Mouse (Mus musculus) limb, embryonic 13.5 days (tissue): Measurements from ENCODE around the gene Map6. TPM values are rescaled to one million over a fixed set of nuclear protein-coding genes. Genes with fewer than 3 reads are reported as not detected.

Experiments
- ATAC-seq: fragments of 200-750 bp; cut with Nextera tagmentation; 2 replicates; pipeline ENCODE4 v1.8.0; 2017; ENCODE audit warnings: low read depth, moderate number of reproducible peaks, moderate TSS enrichment; ENCODE audit not compliant: low FRiP score
- H3K27ac ChIP-seq: fragments of 300-500 bp; sonication (generic); 2 replicates; pipeline ENCODE4 v1.5.1; 2015; ENCODE audit warnings: inconsistent platforms, mild to moderate bottlenecking, moderate library complexity
- H3K27me3 ChIP-seq: fragments of 300-500 bp; sonication (generic); 2 replicates; pipeline ENCODE4 v1.6.1; 2015; ENCODE audit warnings: mild to moderate bottlenecking, inconsistent platforms
- H3K36me3 ChIP-seq: fragments of 300-500 bp; sonication (generic); 2 replicates; pipeline ENCODE4 v1.6.1; 2015; ENCODE audit warnings: inconsistent platforms, mild to moderate bottlenecking, moderate library complexity
- H3K4me1 ChIP-seq: fragments of 300-500 bp; sonication (generic); 2 replicates; pipeline ENCODE4 v1.6.1; 2015; ENCODE audit warnings: inconsistent platforms
- H3K4me2 ChIP-seq: fragments of 300-500 bp; sonication (generic); replicated peaks from 2 replicates; pipeline ENCODE4 v1.6.1; 2015; ENCODE audit warnings: inconsistent platforms, mild to moderate bottlenecking, moderate library complexity
- H3K4me3 ChIP-seq: fragments of 300-500 bp; sonication (generic); 2 replicates; pipeline ENCODE4 v1.5.1; 2015; ENCODE audit warnings: moderate library complexity, mild to moderate bottlenecking, inconsistent platforms
- H3K9ac ChIP-seq: fragments of 300-500 bp; sonication (generic); 2 replicates; pipeline ENCODE4 v1.6.1; 2015; ENCODE audit warnings: mild to moderate bottlenecking, inconsistent platforms
- H3K9me3 ChIP-seq: fragments of 300-500 bp; sonication (generic); 2 replicates; pipeline ENCODE4 v1.6.1; 2016; ENCODE audit warnings: inconsistent platforms
- WGBS: fragments of 180-500 bp; shearing (Covaris S2); methylation state at CpG from one replicate; pipeline ENCODE4 v1.1.7; 2015; 5-methylcytosine and 5-hydroxymethylcytosine counted together
- polyA plus RNA-seq: library from polyadenylated mRNA; unstranded; fragments of >200 nt; fragmentation: Nextera tagmentation; extraction: Ambion mirVana; gene quantifications from 2 replicates; pipeline ENCODE4 v1.2.1, GENCODE M21; 2015

The Map6 gene
- polyA plus RNA-seq, 1 experiment from 2014 or later: 4.4 TPM

DNA sequence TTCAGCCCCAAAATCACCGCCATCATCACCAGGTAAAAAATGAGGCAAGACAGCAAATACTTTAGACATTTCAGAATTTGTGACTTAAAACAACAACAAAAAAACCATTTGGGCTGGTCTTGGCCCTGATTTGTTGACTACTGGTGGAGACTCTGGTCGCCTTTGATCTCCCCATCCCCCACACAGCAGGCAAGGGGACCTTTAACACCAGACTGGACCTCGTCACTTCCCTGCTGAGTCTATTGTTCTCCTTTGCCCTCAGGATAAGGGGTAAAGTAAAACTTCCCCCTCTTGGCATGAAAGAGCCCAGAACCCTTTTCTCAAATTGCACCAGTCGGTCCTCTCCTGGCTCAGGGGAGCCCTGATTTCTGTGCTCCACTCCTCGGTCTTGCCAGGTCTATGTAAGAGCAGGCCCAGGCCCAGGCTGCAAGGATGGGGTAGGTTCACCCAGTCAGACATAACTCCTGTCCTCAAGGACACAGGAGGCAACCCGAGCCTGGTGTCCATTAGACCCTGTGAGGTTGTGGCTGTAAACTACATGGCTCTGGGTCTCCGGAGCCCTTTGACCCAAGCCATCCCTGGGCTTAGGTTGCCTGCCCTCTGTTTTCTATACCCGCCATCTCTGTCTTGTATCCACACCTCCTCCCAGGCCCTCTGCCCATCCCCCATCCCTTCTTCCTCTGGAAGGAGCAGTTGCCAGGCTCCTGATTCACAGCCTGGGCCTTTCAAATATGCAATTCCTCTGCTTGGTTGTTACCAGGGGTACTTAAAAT lies 30.2 kb upstream of the Map6 start:
- H3K4me1 ChIP-seq: peaks cover 39% of the 10 kb centered on the region
- no peak overlapping the region for H3K27ac ChIP-seq
- no peak for ATAC-seq
- 0 out of 2 replicates have a peak overlapping the region, but pooled peaks have one; percentile 59 for H3K4me2 ChIP-seq
- no peak overlapping the region for H3K4me3 ChIP-seq
- 26% methylated on average over 8 of the region's 8 CpGs for WGBS
- H3K27me3 ChIP-seq: peaks cover 25% of the 10 kb centered on the region
- H3K9me3 ChIP-seq: no peaks in the 10 kb centered on the region
- no peaks in the 10 kb centered on the region for H3K36me3 ChIP-seq
- no peak overlapping the region for H3K9ac ChIP-seq

DNA sequence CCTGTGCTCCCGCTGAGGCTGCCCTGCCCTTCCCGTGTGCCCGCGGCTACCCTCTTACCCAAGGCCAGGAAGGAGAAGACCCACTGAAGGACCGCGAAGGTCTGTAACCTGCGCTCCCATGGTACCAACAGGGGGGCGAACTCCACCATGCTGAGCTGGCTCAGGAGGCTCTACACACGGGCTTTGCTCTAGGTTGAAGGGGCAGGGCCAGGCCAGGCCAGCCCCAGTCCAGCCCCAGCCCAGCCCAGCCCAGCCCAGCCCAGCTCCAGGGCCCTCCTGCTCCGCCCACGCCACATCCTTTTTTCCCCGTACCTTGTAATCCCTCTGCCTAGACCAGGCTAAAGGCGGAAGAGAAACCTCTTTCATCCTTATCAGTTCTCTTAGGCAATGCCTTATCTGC lies 28.8 kb upstream of the Map6 start, which contains the start of gene Mogat2:
Mogat2 (minus strand) TSS at position 203 of the 400 bp plus-strand sequence.
- H3K9ac ChIP-seq: peak within 1 kb of the TSS; percentile 56

GRCm38 (mm10) chr7:99242097-99242496 lies 25.1 kb upstream of the Map6 start:
- no peak for ATAC-seq
- 94% methylated on average over 11 of the region's 11 CpGs for WGBS
- Histone ChIP-seq H3K9ac (no peak overlapping the region), H3K36me3 (no peaks in the 10 kb centered on the region), H3K9me3 (no peaks in the 10 kb centered on the region; the same call in 1 of the 2 replicates), H3K27ac (no peak overlapping the region), H3K27me3 (peaks cover 25% of the 10 kb centered on the region), H3K4me3 (no peak overlapping the region), H3K4me1 (peaks cover 17% of the 10 kb centered on the region), H3K4me2 (no peak overlapping the region)

More for the DNA sequence above, 28.8 kb upstream of the Map6 start, which contains the start of gene Mogat2:
- Histone ChIP-seq H3K36me3 (no peaks in the 10 kb centered on the region), H3K27me3 (peaks cover 25% of the 10 kb centered on the region), H3K4me2 (peak within 1 kb of the TSS; percentile 59), H3K9me3 (no peaks in the 10 kb centered on the region), H3K4me3 (peak within 1 kb of the TSS; percentile 29), H3K27ac (no peak within 1 kb of the TSS), H3K4me1 (peaks cover 39% of the 10 kb centered on the region)
- WGBS: 10% methylated on average over 13 of the region's 13 CpGs
- peak; percentile 55 for ATAC-seq

GRCm38 (mm10) chr7:99248157-99248742 lies 19.0 kb upstream of the Map6 start:
- H3K4me3 ChIP-seq: no peak overlapping the region
- WGBS: 19% methylated on average over 5 of the region's 5 CpGs
- H3K4me1 ChIP-seq: peaks cover 9% of the 10 kb centered on the region
- H3K27me3 ChIP-seq: peaks cover 16% of the 10 kb centered on the region
- H3K36me3 ChIP-seq: no peaks in the 10 kb centered on the region
- H3K4me2 ChIP-seq: peak overlapping the region; percentile 75
- H3K27ac ChIP-seq: no peak overlapping the region
- no peak for ATAC-seq
- no peaks in the 10 kb centered on the region; the same call in 1 of the 2 replicates for H3K9me3 ChIP-seq
- no peak overlapping the region for H3K9ac ChIP-seq

GRCm38 (mm10) chr7:99248906-99249581 lies 18.2 kb upstream of the Map6 start:
- peaks cover 9% of the 10 kb centered on the region for H3K4me1 ChIP-seq
- H3K36me3 ChIP-seq: no peaks in the 10 kb centered on the region
- peaks cover 16% of the 10 kb centered on the region for H3K27me3 ChIP-seq
- peak overlapping the region; percentile 66 for H3K9ac ChIP-seq
- peak overlapping the region; percentile 75 for H3K4me2 ChIP-seq
- H3K9me3 ChIP-seq: no peaks in the 10 kb centered on the region; the same call in 1 of the 2 replicates
- ATAC-seq: 0 out of 2 replicates have a peak, but pooled peaks have one; percentile 39
- WGBS: under 1% methylated on average over 37 of the region's 44 CpGs
- H3K4me3 ChIP-seq: peak overlapping the region; percentile 47
- no peak overlapping the region for H3K27ac ChIP-seq

DNA sequence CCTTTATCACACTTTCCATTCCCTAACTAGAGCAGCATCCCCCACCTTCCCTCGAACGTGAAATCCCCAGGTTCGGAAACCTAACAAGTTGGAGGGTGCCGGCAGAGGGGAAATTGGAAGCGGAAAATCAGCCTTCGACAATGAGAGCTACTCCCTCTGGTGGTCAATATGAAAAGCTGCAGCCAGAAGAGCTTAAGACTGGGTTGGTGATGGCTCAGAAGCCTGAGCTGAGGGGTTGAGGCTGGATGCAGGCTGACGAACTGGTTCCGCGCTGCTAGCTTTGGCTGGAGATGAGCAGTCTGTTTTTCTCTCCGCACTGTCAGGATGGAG lies 17.7 kb upstream of the Map6 start:
- no peak overlapping the region for H3K27ac ChIP-seq
- ATAC-seq: peak; percentile 68; the same call in 1 of the 2 replicates
- 4% methylated on average over 10 of the region's 10 CpGs for WGBS
- H3K9me3 ChIP-seq: no peaks in the 10 kb centered on the region; the same call in 1 of the 2 replicates
- H3K9ac ChIP-seq: no peak overlapping the region
- peaks cover 16% of the 10 kb centered on the region for H3K27me3 ChIP-seq
- H3K4me2 ChIP-seq: peak overlapping the region; percentile 75
- peak overlapping the region; percentile 47 for H3K4me3 ChIP-seq
- H3K36me3 ChIP-seq: no peaks in the 10 kb centered on the region
- peaks cover 9% of the 10 kb centered on the region for H3K4me1 ChIP-seq

GRCm38 (mm10) chr7:99250386-99250785 lies 16.9 kb upstream of the Map6 start:
- H3K27me3 ChIP-seq: peaks cover 16% of the 10 kb centered on the region
- H3K9ac ChIP-seq: no peak overlapping the region
- no peak overlapping the region for H3K27ac ChIP-seq
- H3K4me1 ChIP-seq: peaks cover 9% of the 10 kb centered on the region
- H3K4me3 ChIP-seq: no peak overlapping the region
- 45% methylated on average over 9 of the region's 9 CpGs for WGBS
- H3K9me3 ChIP-seq: no peaks in the 10 kb centered on the region
- no peak overlapping the region for H3K4me2 ChIP-seq
- H3K36me3 ChIP-seq: no peaks in the 10 kb centered on the region
- ATAC-seq: no peak

- Histone ChIP-seq H3K36me3 (no peaks in the 10 kb centered on the region), H3K4me3 (no peak overlapping the region), H3K9ac (no peak overlapping the region), H3K9me3 (no peaks in the 10 kb centered on the region), H3K4me1 (no peaks in the 10 kb centered on the region), H3K27ac (no peak overlapping the region), H3K4me2 (no peak overlapping the region), H3K27me3 (peaks cover 5% of the 10 kb centered on the region)
- 83% methylated on average over 7 of the region's 7 CpGs for WGBS
- no peak for ATAC-seq
Observed at GRCm38 (mm10) chr7:99255006-99255405, 12.2 kb upstream of the Map6 start.

- Histone ChIP-seq H3K9ac (no peak overlapping the region), H3K9me3 (peaks cover 4% of the 10 kb centered on the region; the same call in 1 of the 2 replicates), H3K4me3 (no peak overlapping the region), H3K4me1 (no peaks in the 10 kb centered on the region), H3K27me3 (peaks cover 20% of the 10 kb centered on the region), H3K27ac (no peak overlapping the region), H3K4me2 (no peak overlapping the region), H3K36me3 (no peaks in the 10 kb centered on the region)
- no peak for ATAC-seq
- 42% methylated on average over 3 of the region's 3 CpGs for WGBS
Observed at GRCm38 (mm10) chr7:99261900-99262299, 5.3 kb upstream of the Map6 start.

- ATAC-seq: no peak
Observed at GRCm38 (mm10) chr7:99263509-99263908, 3.7 kb upstream of the Map6 start.

DNA sequence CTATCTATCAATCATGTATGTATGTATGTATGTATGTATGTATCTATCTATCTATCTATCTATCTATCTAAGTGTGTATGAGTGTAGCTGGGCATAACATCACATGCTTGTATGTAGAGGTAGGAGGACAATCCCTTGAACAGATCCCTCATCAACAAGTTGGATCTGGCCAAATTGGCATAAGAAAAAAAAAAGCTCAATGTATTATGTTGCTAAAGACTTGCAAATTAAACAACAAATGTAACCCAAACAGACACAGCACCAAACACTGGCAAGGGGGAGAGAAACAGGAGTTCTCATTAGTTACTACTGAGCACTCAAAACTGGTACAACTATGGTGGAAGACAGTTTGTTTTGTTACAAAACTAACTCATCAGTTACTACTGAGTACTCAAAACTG lies 2.6 kb upstream of the Map6 start:
- no peak for ATAC-seq
- Histone ChIP-seq H3K4me2 (no peak overlapping the region), H3K27me3 (peaks cover 47% of the 10 kb centered on the region), H3K9me3 (peaks cover 4% of the 10 kb centered on the region; the same call in 1 of the 2 replicates), H3K36me3 (no peaks in the 10 kb centered on the region), H3K27ac (no peak overlapping the region), H3K4me3 (no peak overlapping the region), H3K9ac (no peak overlapping the region), H3K4me1 (peaks cover 26% of the 10 kb centered on the region)

More at GRCm38 (mm10) chr7:99263509-99263908, 3.7 kb upstream of the Map6 start:
- peaks cover 4% of the 10 kb centered on the region; the same call in 1 of the 2 replicates for H3K9me3 ChIP-seq
- no peak overlapping the region for H3K4me2 ChIP-seq
- no peaks in the 10 kb centered on the region for H3K36me3 ChIP-seq
- no peak overlapping the region for H3K27ac ChIP-seq
- no peak overlapping the region for H3K9ac ChIP-seq
- 53% methylated on average over 4 of the region's 4 CpGs for WGBS
- no peak overlapping the region for H3K4me3 ChIP-seq
- H3K4me1 ChIP-seq: peaks cover 15% of the 10 kb centered on the region
- H3K27me3 ChIP-seq: peaks cover 36% of the 10 kb centered on the region
